Mouse (Mus musculus) hindbrain, embryonic 10.5 days (tissue): Measurements from ENCODE around the gene Mpv17l. TPM values are rescaled to one million over a fixed set of nuclear protein-coding genes. Genes with fewer than 3 reads are reported as not detected.

Source experiments
- DNase-seq: peaks from one replicate; pipeline ENCODE4 v3.0.0-alpha.2; 2017; ENCODE audit warnings: low spot score
- H3K27ac ChIP-seq: fragments of 300-500 bp; sonication (generic); 2 replicates; pipeline ENCODE4 v1.5.1; 2016; ENCODE audit warnings: mild to moderate bottlenecking, moderate library complexity
- H3K27me3 ChIP-seq: fragments of 300-500 bp; sonication (generic); 2 replicates; pipeline ENCODE4 v1.6.1; 2016; ENCODE audit warnings: mild to moderate bottlenecking; ENCODE audit not compliant: poor library complexity, insufficient read depth, severe bottlenecking
- H3K36me3 ChIP-seq: fragments of 300-500 bp; sonication (generic); 2 replicates; pipeline ENCODE4 v1.6.1; 2016; ENCODE audit warnings: mild to moderate bottlenecking, moderate library complexity
- H3K4me1 ChIP-seq: fragments of 300-500 bp; sonication (generic); replicated peaks from 2 replicates; pipeline ENCODE4 v1.6.1; 2016; ENCODE audit warnings: mild to moderate bottlenecking
- H3K4me3 ChIP-seq: fragments of 300-500 bp; sonication (generic); 2 replicates; pipeline ENCODE4 v1.5.1; 2016; ENCODE audit warnings: mild to moderate bottlenecking, moderate library complexity
- H3K9me3 ChIP-seq: fragments of 300-500 bp; sonication (generic); 2 replicates; pipeline ENCODE4 v1.6.1; 2016; ENCODE audit warnings: mild to moderate bottlenecking, moderate library complexity
- WGBS: fragments of 180-500 bp; shearing (Covaris S2); methylation state at CpG from one replicate; pipeline ENCODE4 v1.1.7; 2016; 5-methylcytosine and 5-hydroxymethylcytosine counted together
- polyA plus RNA-seq: library from polyadenylated mRNA; unstranded; fragments of >200 nt; fragmentation: Nextera tagmentation; extraction: Ambion mirVana; gene quantifications from 2 replicates; pipeline ENCODE4 v1.2.1, GENCODE M21; 2016

The Mpv17l gene
- polyA plus RNA-seq, 1 experiment from 2014 or later: 4.6 TPM

GRCm38 (mm10) chr16:13992518-13993248, 89.7 kb downstream of the Mpv17l start:
- H3K27ac ChIP-seq: no peak overlapping the region
- peaks cover 3% of the 10 kb centered on the region; the same call in 1 of the 2 replicates for H3K4me1 ChIP-seq
- H3K36me3 ChIP-seq: no peaks in the 10 kb centered on the region
- H3K4me3 ChIP-seq: no peak overlapping the region
- DNase-seq: no peak
- 87% methylated on average over 11 of the region's 11 CpGs for whole genome bisulfite sequencing
- H3K9me3 ChIP-seq: no peaks in the 10 kb centered on the region
- no peaks in the 10 kb centered on the region for H3K27me3 ChIP-seq

GRCm38 (mm10) chr16:13994076-13994475, 91.1 kb downstream of the Mpv17l start:
- H3K27me3 ChIP-seq: no peaks in the 10 kb centered on the region
- peaks cover 2% of the 10 kb centered on the region; the same call in 1 of the 2 replicates for H3K4me1 ChIP-seq
- whole genome bisulfite sequencing: 86% methylated on average over 1 of the region's 1 CpGs

GRCm38 (mm10) chr16:13994502-13994901, 91.5 kb downstream of the Mpv17l start:
- H3K4me1 ChIP-seq: peaks cover 2% of the 10 kb centered on the region; the same call in 1 of the 2 replicates
- WGBS: 91% methylated on average over 1 of the region's 1 CpGs
- no peak overlapping the region for H3K27ac ChIP-seq
- no peaks in the 10 kb centered on the region for H3K27me3 ChIP-seq
- no peaks in the 10 kb centered on the region for H3K36me3 ChIP-seq
- H3K4me3 ChIP-seq: no peak overlapping the region
- no peak for DNase-seq
- H3K9me3 ChIP-seq: no peaks in the 10 kb centered on the region

More at GRCm38 (mm10) chr16:13994076-13994475, 91.1 kb downstream of the Mpv17l start:
- H3K4me3 ChIP-seq: no peak overlapping the region
- H3K36me3 ChIP-seq: no peaks in the 10 kb centered on the region
- no peaks in the 10 kb centered on the region for H3K9me3 ChIP-seq
- no peak overlapping the region for H3K27ac ChIP-seq
- no peak for DNase-seq

Other genes with a start within 250 kb of the Mpv17l start
- gene Parn, start 235.0 kb upstream of the Mpv17l start, polyA plus RNA-seq: 41.2 and 48.3 TPM in 2 replicates
- 34.1 and 38.0 TPM in 2 replicates for gene Bfar, start 231.3 kb upstream of the Mpv17l start, polyA plus RNA-seq
- gene 3110001I22Rik, start 231.2 kb upstream of the Mpv17l start, polyA plus RNA-seq: 8.7 and 10.0 TPM in 2 replicates
- gene Pla2g10, start 172.2 kb upstream of the Mpv17l start, polyA plus RNA-seq: 0.27 and 0.51 TPM in 2 replicates
- 96.5 and 104 TPM in 2 replicates for gene Rrn3, start 122.5 kb upstream of the Mpv17l start, polyA plus RNA-seq
- gene Ntan1, start 84.3 kb upstream of the Mpv17l start, polyA plus RNA-seq: 137 and 169 TPM in 2 replicates
- 68.7 and 71.7 TPM in 2 replicates for gene Pdxdc1, start within 50 bp of the Mpv17l start, polyA plus RNA-seq
- gene 2900011O08Rik, start 83.4 kb downstream of the Mpv17l start, polyA plus RNA-seq: 9.3 and 22.4 TPM in 2 replicates
- gene Ifitm7, start 83.7 kb downstream of the Mpv17l start, polyA plus RNA-seq: 0.54 and 1.4 TPM in 2 replicates